Mouse (Mus musculus): Measurements from ENCODE around the gene Prrc2c.

DNA sequence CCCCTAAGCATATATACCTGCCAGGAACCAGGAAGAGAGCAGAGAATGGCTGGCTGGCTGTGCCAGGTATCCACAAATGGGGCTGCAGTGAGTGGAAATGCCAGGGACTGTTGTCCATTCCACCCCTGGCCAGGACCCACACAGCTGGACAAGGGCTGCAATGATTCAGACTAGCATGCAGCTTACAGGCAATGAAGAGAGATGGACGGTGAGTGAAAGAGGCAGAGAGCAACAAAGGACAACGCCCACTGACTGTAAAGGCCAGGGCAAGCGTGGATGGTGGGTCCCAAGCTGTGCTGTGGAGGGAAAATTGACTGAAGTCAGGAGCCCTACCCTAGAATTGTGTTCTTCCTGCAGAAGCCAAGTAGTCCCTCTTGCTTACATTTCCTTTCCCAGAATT lies 103.8 kb downstream of the Prrc2c start:
- TF ChIP-seq CTCF (conservative IDR thresholded peaks at IDR 0.05; ENCODE audit: low read length) (no peak), POU5F1 (IDR thresholded peaks at IDR 0.05; ENCODE audit: borderline replicate concordance, low read length) (no peak), NANOG (IDR thresholded peaks at IDR 0.05; ENCODE audit: borderline replicate concordance, low read length) (no peak)
